Mouse (Mus musculus): ENCODE data around the gene Stoml1. TPM values are rescaled to one million over a fixed set of nuclear protein-coding genes. Genes with fewer than 3 reads are reported as not detected.

Gene Stoml1
- polyA plus RNA-seq, 1 experiment = 13.4 TPM

DNA sequence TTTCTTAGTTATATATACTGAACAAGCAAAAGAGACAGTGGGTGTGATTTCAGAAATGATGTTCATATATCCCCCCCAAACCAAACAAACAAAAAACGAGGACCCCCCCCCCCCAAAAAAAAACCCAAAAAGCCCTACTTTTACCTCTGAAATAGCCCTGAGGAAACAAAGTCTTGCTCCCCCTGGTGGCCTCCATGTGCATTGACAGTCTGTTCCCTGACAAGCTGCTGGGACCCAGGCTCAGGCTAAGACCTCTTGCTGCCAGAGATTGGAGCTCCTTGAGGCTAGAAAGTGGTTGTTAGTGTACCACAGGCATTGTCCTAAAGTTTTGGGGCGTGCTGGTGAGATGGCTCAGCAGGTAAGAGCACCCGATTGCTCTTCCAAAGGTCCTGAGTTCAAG is 28.6 kb downstream of the Stoml1 start:
- H3K36me3 ChIP-seq (ENCODE audit: control insufficient read depth, insufficient read depth) = no peaks in the 10 kb centered on the region
- no peaks in the 10 kb centered on the region for H3K27me3 ChIP-seq (ENCODE audit: control insufficient read depth, insufficient read depth, insufficient read length)
- H3K79me2 ChIP-seq (ENCODE audit: control insufficient read depth, insufficient read depth) = no peaks in the 10 kb centered on the region
- no peaks in the 10 kb centered on the region for H3K79me3 ChIP-seq (ENCODE audit: low read depth)
- H3K4me3 ChIP-seq (ENCODE audit: insufficient read depth, poor library complexity, severe bottlenecking) = no peak overlapping the region
- TF ChIP-seq MYOD1 (IDR thresholded peaks at IDR 0.05; ENCODE audit: control insufficient read depth, insufficient read length, low read depth) (no peak), MAX (IDR thresholded peaks at IDR 0.05) (no peak), CTCF (IDR thresholded peaks at IDR 0.05; ENCODE audit: control insufficient read depth, insufficient read depth, insufficient read length) (peak; percentile 25), USF1 (IDR thresholded peaks at IDR 0.05; ENCODE audit: low read depth) (no peak), MYOG (IDR thresholded peaks at IDR 0.05; ENCODE audit: control insufficient read depth, extremely low read depth, insufficient read length) (no peak), CEBPB (IDR thresholded peaks at IDR 0.05; ENCODE audit: low read depth) (no peak), FOSL1 (IDR thresholded peaks at IDR 0.05; ENCODE audit: insufficient read depth, low read length, poor library complexity, severe bottlenecking) (no peak)
- no peak overlapping the region for H3ac ChIP-seq (ENCODE audit: control insufficient read depth, insufficient read length, low read depth)

DNA sequence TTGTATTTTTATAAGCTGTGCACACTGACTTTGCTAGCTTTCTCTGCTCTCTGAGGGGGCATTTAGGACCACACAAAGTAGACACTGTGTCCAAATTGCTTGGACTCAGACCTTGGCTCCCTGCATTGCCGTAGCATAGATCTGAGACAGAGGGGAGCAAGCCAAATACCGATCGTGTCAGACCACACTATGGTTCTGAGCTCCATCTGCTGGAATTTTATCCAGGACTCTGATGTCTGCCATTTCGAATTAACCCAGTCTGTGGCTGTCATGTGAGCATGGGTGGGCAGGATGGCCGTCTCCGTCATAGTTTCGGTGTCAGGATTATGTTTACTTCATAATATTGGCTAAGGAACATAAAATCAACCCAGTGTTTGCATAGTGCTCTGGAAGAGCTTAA is 30.5 kb downstream of the Stoml1 start:
- no peaks in the 10 kb centered on the region for H3K36me3 ChIP-seq (ENCODE audit: control insufficient read depth, insufficient read depth)
- TF ChIP-seq USF1 (IDR thresholded peaks at IDR 0.05; ENCODE audit: low read depth) (no peak), MYOD1 (IDR thresholded peaks at IDR 0.05; ENCODE audit: control insufficient read depth, insufficient read length, low read depth) (no peak), FOSL1 (IDR thresholded peaks at IDR 0.05; ENCODE audit: insufficient read depth, low read length, poor library complexity, severe bottlenecking) (no peak), CTCF (IDR thresholded peaks at IDR 0.05; ENCODE audit: control insufficient read depth, insufficient read depth, insufficient read length) (no peak), CEBPB (IDR thresholded peaks at IDR 0.05; ENCODE audit: low read depth) (no peak), MYOG (IDR thresholded peaks at IDR 0.05; ENCODE audit: control insufficient read depth, extremely low read depth, insufficient read length) (no peak), MAX (IDR thresholded peaks at IDR 0.05) (no peak)
- no peaks in the 10 kb centered on the region for H3K27me3 ChIP-seq (ENCODE audit: control insufficient read depth, insufficient read depth, insufficient read length)
- H3K4me3 ChIP-seq (ENCODE audit: insufficient read depth, poor library complexity, severe bottlenecking) = no peak overlapping the region
- no peak overlapping the region for H3ac ChIP-seq (ENCODE audit: control insufficient read depth, insufficient read length, low read depth)
- H3K79me3 ChIP-seq (ENCODE audit: low read depth) = no peaks in the 10 kb centered on the region
- no peaks in the 10 kb centered on the region for H3K79me2 ChIP-seq (ENCODE audit: control insufficient read depth, insufficient read depth)

DNA sequence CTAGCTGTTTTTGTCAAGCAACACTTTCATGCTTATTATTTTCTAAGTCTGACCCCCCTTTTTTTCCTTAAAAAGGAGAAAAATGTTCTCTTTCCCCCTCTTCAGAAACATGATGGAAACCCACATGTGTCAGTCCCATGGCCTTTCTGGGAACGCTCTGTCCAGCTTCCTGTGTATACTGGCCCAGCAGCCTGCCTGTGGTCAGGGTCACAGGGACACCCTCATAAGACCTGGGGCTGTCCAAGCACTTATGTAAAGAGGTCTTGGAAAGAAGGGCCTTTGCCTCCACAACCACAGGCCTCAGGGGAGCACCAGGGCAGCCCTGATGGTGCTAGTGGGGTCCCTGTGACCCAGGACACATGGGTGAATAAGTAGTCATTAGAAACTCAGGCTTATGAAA is 36.1 kb downstream of the Stoml1 start:
- H3K4me3 ChIP-seq (ENCODE audit: insufficient read depth, poor library complexity, severe bottlenecking) = no peak overlapping the region
- H3K79me3 ChIP-seq (ENCODE audit: low read depth) = no peaks in the 10 kb centered on the region
- no peaks in the 10 kb centered on the region for H3K79me2 ChIP-seq (ENCODE audit: control insufficient read depth, insufficient read depth)
- H3K27me3 ChIP-seq (ENCODE audit: control insufficient read depth, insufficient read depth, insufficient read length) = no peaks in the 10 kb centered on the region
- no peaks in the 10 kb centered on the region for H3K36me3 ChIP-seq (ENCODE audit: control insufficient read depth, insufficient read depth)
- TF ChIP-seq CTCF (IDR thresholded peaks at IDR 0.05; ENCODE audit: control insufficient read depth, insufficient read depth, insufficient read length) (no peak), USF1 (IDR thresholded peaks at IDR 0.05; ENCODE audit: low read depth) (no peak), MYOG (IDR thresholded peaks at IDR 0.05; ENCODE audit: control insufficient read depth, extremely low read depth, insufficient read length) (no peak), FOSL1 (IDR thresholded peaks at IDR 0.05; ENCODE audit: insufficient read depth, low read length, poor library complexity, severe bottlenecking) (no peak), MAX (IDR thresholded peaks at IDR 0.05) (no peak), CEBPB (IDR thresholded peaks at IDR 0.05; ENCODE audit: low read depth) (no peak)
- H3ac ChIP-seq (ENCODE audit: control insufficient read depth, insufficient read length, low read depth) = no peak overlapping the region

DNA sequence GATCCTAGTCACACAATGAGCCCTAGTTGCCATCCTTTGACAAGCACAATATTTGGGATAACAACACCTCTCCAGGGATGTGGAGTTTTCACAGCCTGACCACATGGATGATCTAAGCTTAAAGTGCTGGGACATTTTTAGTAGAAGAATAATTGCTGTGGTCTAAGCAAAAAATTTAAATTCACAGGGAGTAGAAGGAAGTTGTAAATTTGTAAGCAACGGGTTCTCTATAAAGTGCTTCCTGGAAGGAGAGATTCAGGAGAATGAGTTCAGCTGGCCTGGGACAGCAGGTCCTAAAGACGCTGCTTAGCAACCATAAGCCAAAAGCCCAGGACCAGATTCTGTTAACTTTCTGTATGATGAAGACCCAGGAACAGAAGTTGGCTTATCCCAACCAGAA is 36.9 kb downstream of the Stoml1 start:
- Histone ChIP-seq H3K36me3 (ENCODE audit: control insufficient read depth, insufficient read depth) (no peaks in the 10 kb centered on the region), H3K79me3 (ENCODE audit: low read depth) (no peaks in the 10 kb centered on the region), H3K4me3 (ENCODE audit: insufficient read depth, poor library complexity, severe bottlenecking) (no peak overlapping the region), H3ac (ENCODE audit: control insufficient read depth, insufficient read length, low read depth) (no peak overlapping the region), H3K27me3 (ENCODE audit: control insufficient read depth, insufficient read depth, insufficient read length) (no peaks in the 10 kb centered on the region), H3K79me2 (ENCODE audit: control insufficient read depth, insufficient read depth) (no peaks in the 10 kb centered on the region)
- TF ChIP-seq MYOG (IDR thresholded peaks at IDR 0.05; ENCODE audit: control insufficient read depth, extremely low read depth, insufficient read length) (no peak), MYOD1 (IDR thresholded peaks at IDR 0.05; ENCODE audit: control insufficient read depth, insufficient read length, low read depth) (no peak), CEBPB (IDR thresholded peaks at IDR 0.05; ENCODE audit: low read depth) (no peak), FOSL1 (IDR thresholded peaks at IDR 0.05; ENCODE audit: insufficient read depth, low read length, poor library complexity, severe bottlenecking) (no peak), MAX (IDR thresholded peaks at IDR 0.05) (no peak), USF1 (IDR thresholded peaks at IDR 0.05; ENCODE audit: low read depth) (no peak), CTCF (IDR thresholded peaks at IDR 0.05; ENCODE audit: control insufficient read depth, insufficient read depth, insufficient read length) (no peak)

DNA sequence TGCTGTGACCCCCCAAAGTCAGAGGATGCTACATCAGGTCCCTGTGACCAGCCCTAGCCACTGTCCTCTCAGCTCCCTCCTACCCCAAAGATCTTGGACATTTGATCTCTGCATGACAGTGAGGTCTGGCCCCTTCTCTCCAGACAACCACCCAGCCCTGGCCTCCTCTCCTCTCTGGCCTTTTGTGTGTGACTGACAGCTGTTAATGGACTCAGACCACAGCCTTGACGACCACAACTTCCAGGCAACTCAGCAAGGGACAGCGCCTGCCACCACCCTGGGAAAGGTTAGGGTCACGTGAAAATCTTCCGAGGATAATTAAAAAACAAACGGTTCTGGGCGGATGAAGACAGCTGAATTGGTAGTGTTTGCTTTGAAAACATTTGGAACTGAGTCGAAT is 41.6 kb downstream of the Stoml1 start:
- TF ChIP-seq CTCF (IDR thresholded peaks at IDR 0.05; ENCODE audit: control insufficient read depth, insufficient read depth, insufficient read length) = no peak
- no peak for TF ChIP-seq FOSL1 (IDR thresholded peaks at IDR 0.05; ENCODE audit: insufficient read depth, low read length, poor library complexity, severe bottlenecking)
- TF ChIP-seq CEBPB (IDR thresholded peaks at IDR 0.05; ENCODE audit: low read depth) = no peak
- TF ChIP-seq USF1 (IDR thresholded peaks at IDR 0.05; ENCODE audit: low read depth) = no peak
- TF ChIP-seq MYOD1 (IDR thresholded peaks at IDR 0.05; ENCODE audit: control insufficient read depth, insufficient read length, low read depth) = no peak
- no peak for TF ChIP-seq MAX (IDR thresholded peaks at IDR 0.05)
- no peak for TF ChIP-seq MYOG (IDR thresholded peaks at IDR 0.05; ENCODE audit: control insufficient read depth, extremely low read depth, insufficient read length)
- Histone ChIP-seq H3K36me3 (ENCODE audit: control insufficient read depth, insufficient read depth) (no peaks in the 10 kb centered on the region), H3K4me3 (ENCODE audit: insufficient read depth, poor library complexity, severe bottlenecking) (no peak overlapping the region), H3ac (ENCODE audit: control insufficient read depth, insufficient read length, low read depth) (no peak overlapping the region), H3K27me3 (ENCODE audit: control insufficient read depth, insufficient read depth, insufficient read length) (no peaks in the 10 kb centered on the region), H3K79me3 (ENCODE audit: low read depth) (no peaks in the 10 kb centered on the region), H3K79me2 (ENCODE audit: control insufficient read depth, insufficient read depth) (no peaks in the 10 kb centered on the region)

DNA sequence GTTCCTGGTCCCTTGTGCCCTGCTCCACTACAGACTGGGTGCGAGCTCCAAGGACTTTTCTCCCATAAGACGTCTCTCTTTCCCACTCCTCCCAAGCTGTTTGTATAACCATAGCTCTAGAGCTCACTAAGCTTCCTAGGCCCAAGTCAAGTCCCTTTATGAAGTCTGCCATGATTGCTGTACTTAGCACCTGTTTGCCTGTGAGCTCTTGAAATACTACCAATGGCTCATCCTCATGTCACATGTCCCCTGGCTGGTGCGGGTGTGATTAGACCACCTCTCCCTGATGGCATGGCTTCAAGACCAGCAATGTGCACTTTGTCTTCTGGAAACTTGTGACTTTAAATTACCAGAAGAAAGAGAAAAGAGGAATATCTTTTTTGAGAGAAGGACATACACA is 42.4 kb downstream of the Stoml1 start:
- H3K27me3 ChIP-seq (ENCODE audit: control insufficient read depth, insufficient read depth, insufficient read length) = no peaks in the 10 kb centered on the region
- no peaks in the 10 kb centered on the region for H3K79me2 ChIP-seq (ENCODE audit: control insufficient read depth, insufficient read depth)
- no peaks in the 10 kb centered on the region for H3K79me3 ChIP-seq (ENCODE audit: low read depth)
- H3K4me3 ChIP-seq (ENCODE audit: insufficient read depth, poor library complexity, severe bottlenecking) = no peak overlapping the region
- TF ChIP-seq FOSL1 (IDR thresholded peaks at IDR 0.05; ENCODE audit: insufficient read depth, low read length, poor library complexity, severe bottlenecking) = no peak
- no peak for TF ChIP-seq USF1 (IDR thresholded peaks at IDR 0.05; ENCODE audit: low read depth)
- no peak for TF ChIP-seq MYOD1 (IDR thresholded peaks at IDR 0.05; ENCODE audit: control insufficient read depth, insufficient read length, low read depth)
- TF ChIP-seq CEBPB (IDR thresholded peaks at IDR 0.05; ENCODE audit: low read depth) = no peak
- TF ChIP-seq MAX (IDR thresholded peaks at IDR 0.05) = no peak
- no peak for TF ChIP-seq CTCF (IDR thresholded peaks at IDR 0.05; ENCODE audit: control insufficient read depth, insufficient read depth, insufficient read length)
- TF ChIP-seq MYOG (IDR thresholded peaks at IDR 0.05; ENCODE audit: control insufficient read depth, extremely low read depth, insufficient read length) = no peak
- H3K36me3 ChIP-seq (ENCODE audit: control insufficient read depth, insufficient read depth) = no peaks in the 10 kb centered on the region
- no peak overlapping the region for H3ac ChIP-seq (ENCODE audit: control insufficient read depth, insufficient read length, low read depth)

All from C2C12 (cell line).